Mouse (Mus musculus) forebrain, embryonic 13.5 days (tissue): ENCODE results near the gene Tor1aip2. TPM values are rescaled to one million over a fixed set of nuclear protein-coding genes. Genes with fewer than 3 reads are reported as not detected.
"Not testable (repeated sequence)": the region's sequence is repeated elsewhere in the genome, so short reads cannot be mapped to it uniquely, and the experiment has no call there.

Experiments used
- ATAC-seq: fragments of 200-750 bp; cut with Nextera tagmentation; 2 replicates; pipeline ENCODE4 v1.8.0; 2017
- H3K27ac ChIP-seq: fragments of 300-500 bp; sonication (generic); 2 replicates; pipeline ENCODE4 v1.5.1; 2015; ENCODE audit warnings: inconsistent platforms, mild to moderate bottlenecking, moderate library complexity
- H3K27me3 ChIP-seq: fragments of 300-500 bp; sonication (generic); 2 replicates; pipeline ENCODE4 v1.6.1; 2015; ENCODE audit warnings: mild to moderate bottlenecking, inconsistent platforms
- H3K36me3 ChIP-seq: fragments of 300-500 bp; sonication (generic); 2 replicates; pipeline ENCODE4 v1.6.1; 2015; ENCODE audit warnings: mild to moderate bottlenecking, inconsistent platforms; ENCODE audit not compliant: poor library complexity, severe bottlenecking
- H3K4me1 ChIP-seq: fragments of 300-500 bp; sonication (generic); 2 replicates; pipeline ENCODE4 v1.6.1; 2015; ENCODE audit warnings: inconsistent platforms
- H3K4me2 ChIP-seq: fragments of 300-500 bp; sonication (generic); 2 replicates; pipeline ENCODE4 v1.6.1; 2015; ENCODE audit warnings: inconsistent platforms, mild to moderate bottlenecking, moderate library complexity
- H3K4me3 ChIP-seq: fragments of 300-500 bp; sonication (generic); 2 replicates; pipeline ENCODE4 v1.5.1; 2015; ENCODE audit warnings: mild to moderate bottlenecking, inconsistent platforms
- H3K9ac ChIP-seq: fragments of 300-500 bp; sonication (generic); 2 replicates; pipeline ENCODE4 v1.6.1; 2015; ENCODE audit warnings: mild to moderate bottlenecking, inconsistent platforms
- H3K9me3 ChIP-seq: fragments of 300-500 bp; sonication (generic); replicated peaks from 2 replicates; pipeline ENCODE4 v1.6.1; 2016; ENCODE audit warnings: inconsistent platforms
- WGBS: fragments of 180-500 bp; shearing (Covaris S2); methylation state at CpG from one replicate; pipeline ENCODE4 v1.1.7; 2015; 5-methylcytosine and 5-hydroxymethylcytosine counted together
- polyA plus RNA-seq: library from polyadenylated mRNA; unstranded; fragments of >200 nt; fragmentation: Nextera tagmentation; extraction: Ambion mirVana; gene quantifications from 2 replicates; pipeline ENCODE4 v1.2.1, GENCODE M21; 2015

The Tor1aip2 gene
- polyA plus RNA-seq, 1 experiment from 2014 or later = 79.6 TPM

DNA sequence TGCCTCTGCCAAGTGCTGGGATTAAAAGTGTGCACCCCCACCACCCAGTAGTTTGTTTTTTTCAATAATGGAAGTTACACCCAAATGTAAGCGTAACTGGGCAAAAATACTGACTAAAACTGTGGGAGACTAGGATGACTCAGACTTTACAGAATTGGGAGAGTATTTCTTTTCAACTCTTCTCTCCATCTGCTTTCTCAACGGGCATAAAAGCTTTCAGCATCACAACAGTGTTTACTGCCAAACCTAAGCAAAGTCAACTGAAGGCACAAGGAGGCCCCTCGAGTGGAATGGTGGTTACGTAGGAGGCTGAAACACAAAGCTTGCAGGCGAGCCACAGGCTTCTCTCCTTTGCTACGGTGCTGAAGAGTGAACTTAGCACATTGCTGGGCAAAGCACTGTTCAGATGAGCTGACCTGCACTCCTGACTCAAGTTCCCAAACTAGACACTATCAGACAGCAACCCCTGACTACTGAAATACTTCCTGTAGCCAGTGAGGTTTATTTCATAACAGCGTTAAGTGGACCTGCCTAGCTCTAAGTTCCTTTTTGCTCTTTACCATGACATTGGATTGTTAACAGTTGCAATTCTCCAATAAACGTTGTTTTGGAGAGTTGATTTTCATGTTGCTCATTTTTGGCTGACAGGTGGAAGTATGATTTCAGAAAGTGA lies 10.2 kb upstream of the Tor1aip2 start:
- no peak overlapping the region for H3K27ac ChIP-seq
- WGBS = 83% methylated on average over 8 of the region's 8 CpGs
- H3K4me2 ChIP-seq = no peak overlapping the region
- no peak for ATAC-seq
- no peak overlapping the region for H3K9ac ChIP-seq
- H3K27me3 ChIP-seq = no peaks in the 10 kb centered on the region
- H3K9me3 ChIP-seq = no peaks in the 10 kb centered on the region
- no peaks in the 10 kb centered on the region for H3K4me1 ChIP-seq
- peaks cover 48% of the 10 kb centered on the region for H3K36me3 ChIP-seq
- no peak overlapping the region for H3K4me3 ChIP-seq

DNA sequence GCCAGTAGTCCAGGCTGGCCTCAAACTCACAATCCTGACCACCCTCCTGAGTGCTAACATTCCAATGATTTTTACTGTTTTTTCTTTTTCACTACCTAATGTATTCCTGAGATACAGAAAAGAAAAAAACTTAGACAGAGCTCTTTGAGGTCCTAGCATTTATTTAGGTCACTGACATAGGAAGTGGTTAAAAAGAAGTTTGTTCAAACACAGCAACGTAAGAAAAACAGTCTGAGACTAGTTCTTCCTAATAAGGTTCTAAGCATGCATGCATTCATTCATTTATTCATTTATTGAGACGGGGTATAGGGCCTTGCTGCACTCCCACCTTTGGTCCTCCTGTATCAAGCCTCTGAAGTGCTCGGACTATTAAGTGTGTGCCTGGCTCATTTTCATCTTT lies 7.4 kb upstream of the Tor1aip2 start:
- Histone ChIP-seq H3K4me3 (no peak overlapping the region), H3K36me3 (peaks cover 58% of the 10 kb centered on the region), H3K27ac (no peak overlapping the region), H3K4me1 (no peaks in the 10 kb centered on the region), H3K9ac (no peak overlapping the region), H3K27me3 (no peaks in the 10 kb centered on the region), H3K9me3 (no peaks in the 10 kb centered on the region), H3K4me2 (no peak overlapping the region)
- 89% methylated on average over 3 of the region's 3 CpGs for WGBS
- ATAC-seq = no peak

DNA sequence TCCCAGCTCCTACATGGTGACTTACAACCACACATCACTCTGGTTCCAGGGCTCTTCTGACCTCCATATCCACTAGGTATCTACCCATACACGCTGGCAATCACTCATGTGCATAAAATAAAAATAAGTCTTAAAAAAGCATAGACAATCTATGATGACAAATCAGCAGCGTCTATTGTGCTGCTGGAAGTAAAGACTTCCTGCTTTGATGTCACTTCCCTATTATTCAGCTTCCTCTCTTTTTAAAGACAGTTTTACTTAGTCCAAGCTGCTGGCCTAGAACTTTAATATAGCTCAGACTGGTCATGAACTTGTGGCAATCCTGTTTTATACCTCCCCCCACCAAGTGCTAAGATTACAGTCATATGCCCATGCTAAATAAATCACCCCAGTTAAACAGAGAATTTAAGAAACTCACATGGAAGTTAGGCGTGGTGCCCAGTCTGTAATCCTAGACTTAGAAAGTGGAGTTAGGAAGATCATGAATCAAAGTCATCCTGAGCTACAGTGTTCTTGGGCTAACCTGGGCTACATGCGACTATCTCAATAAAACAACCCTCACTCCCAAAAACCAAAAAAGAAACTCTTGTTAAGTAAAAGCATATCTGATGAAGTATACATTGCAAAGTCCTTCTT lies 6.7 kb upstream of the Tor1aip2 start:
- Histone ChIP-seq H3K4me3 (no peak overlapping the region), H3K9me3 (no peaks in the 10 kb centered on the region), H3K27ac (no peak overlapping the region), H3K4me1 (no peaks in the 10 kb centered on the region), H3K36me3 (peaks cover 64% of the 10 kb centered on the region), H3K4me2 (no peak overlapping the region), H3K27me3 (no peaks in the 10 kb centered on the region), H3K9ac (no peak overlapping the region)
- ATAC-seq = no peak
- 92% methylated on average over 4 of the region's 4 CpGs for WGBS

DNA sequence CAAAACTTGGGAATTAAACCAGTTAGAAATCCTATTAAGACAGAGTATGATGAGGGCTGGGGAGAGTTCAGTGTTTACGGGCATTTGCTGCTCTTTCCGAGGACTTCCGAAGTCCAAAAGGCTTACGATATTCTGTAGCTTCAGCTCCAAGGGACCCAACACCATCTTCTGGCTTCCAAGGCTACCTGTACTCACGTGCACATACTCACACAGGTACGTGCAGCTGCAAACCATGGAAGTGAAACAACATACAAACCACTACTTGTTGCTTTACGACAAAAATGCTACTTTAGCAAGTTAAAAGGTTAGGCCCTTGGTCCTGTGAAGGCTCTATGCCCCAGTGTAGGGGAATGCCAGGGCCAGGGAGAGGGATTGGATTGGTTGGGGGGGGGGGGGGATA lies 1.3 kb upstream of the Tor1aip2 start:
- Histone ChIP-seq H3K27me3 (no peaks in the 10 kb centered on the region), H3K4me3 (no peak overlapping the region), H3K36me3 (peaks cover 44% of the 10 kb centered on the region), H3K27ac (no peak overlapping the region), H3K9ac (no peak overlapping the region), H3K9me3 (no peaks in the 10 kb centered on the region), H3K4me2 (no peak overlapping the region), H3K4me1 (peaks cover 21% of the 10 kb centered on the region)
- ATAC-seq = no peak
- 98% methylated on average over 7 of the region's 7 CpGs for WGBS

DNA sequence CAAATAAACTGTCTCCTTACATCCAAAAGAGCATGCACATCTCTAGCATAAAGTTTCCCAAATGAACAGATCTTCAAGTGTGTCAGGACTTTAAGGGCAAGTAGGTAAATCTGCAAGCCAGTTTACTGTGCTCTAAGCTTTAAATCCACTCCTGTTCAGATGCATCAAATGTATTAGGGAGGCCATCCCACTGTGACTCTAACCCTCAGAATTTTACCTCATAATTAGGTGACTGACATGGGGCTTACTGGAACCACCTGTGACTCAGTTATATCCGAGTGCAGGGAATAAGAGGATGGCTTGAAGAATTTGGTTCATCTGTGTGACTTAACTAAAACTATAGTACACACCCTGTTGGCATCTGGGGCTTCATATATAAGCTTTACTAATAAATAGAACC lies 542 bp upstream of the Tor1aip2 start:
- 19% methylated on average over 1 of the region's 1 CpGs for whole genome bisulfite sequencing
- no peaks in the 10 kb centered on the region for H3K9me3 ChIP-seq
- ATAC-seq = no peak
- peak overlapping the region; percentile 92 for H3K9ac ChIP-seq
- peak overlapping the region; percentile 74 for H3K4me2 ChIP-seq
- peak overlapping the region; percentile 72 for H3K4me3 ChIP-seq
- no peak overlapping the region for H3K27ac ChIP-seq
- no peaks in the 10 kb centered on the region for H3K27me3 ChIP-seq
- peaks cover 21% of the 10 kb centered on the region for H3K4me1 ChIP-seq
- peaks cover 37% of the 10 kb centered on the region for H3K36me3 ChIP-seq

DNA sequence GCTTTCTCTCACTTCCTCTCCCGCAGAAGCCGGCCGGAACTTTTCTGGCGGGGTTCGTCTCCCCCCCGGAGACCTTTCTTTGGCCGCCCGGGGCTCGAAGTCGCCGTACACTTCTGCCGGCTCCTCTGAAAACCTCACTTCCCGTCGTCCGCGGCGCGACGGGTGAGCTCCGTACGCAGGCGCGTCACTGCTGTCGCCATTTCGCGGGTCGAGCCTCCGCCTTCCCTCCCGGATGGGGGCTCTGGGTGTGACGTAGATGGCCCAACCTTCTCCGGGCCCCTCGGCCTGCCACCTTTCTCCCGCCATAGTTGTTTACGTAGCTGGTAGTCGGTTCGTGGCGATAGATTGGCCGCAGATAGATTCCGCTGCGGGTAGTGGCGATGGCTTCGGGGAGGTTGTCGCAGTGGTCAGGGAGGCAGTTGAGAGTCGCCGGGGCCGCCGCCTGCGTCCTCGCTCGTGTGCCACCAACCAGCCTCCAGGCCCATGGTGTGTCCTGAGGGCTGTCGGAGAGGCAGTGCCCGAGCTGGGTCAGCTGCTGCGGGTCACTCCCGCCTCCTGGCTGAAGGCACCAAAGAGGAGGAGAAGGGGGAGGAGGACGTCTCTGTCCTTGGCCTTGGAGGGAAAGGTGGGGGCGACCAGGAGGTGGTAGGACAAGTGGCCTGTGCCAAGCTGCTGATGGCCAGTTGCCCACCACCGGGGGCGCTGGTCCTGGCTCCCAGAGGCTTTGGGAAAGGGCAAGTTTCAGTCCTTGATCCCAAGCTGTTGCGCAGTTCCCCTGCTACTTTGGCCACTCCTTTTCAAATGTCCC lies 931 bp downstream of the Tor1aip2 start, which contains the start of gene Tor1aip1:
Gene Tor1aip1 (minus strand): TSS at position 551 of the 808 bp plus-strand sequence.
- Histone ChIP-seq H3K4me3 (peak within 1 kb of the TSS; percentile 72), H3K27ac (peak within 1 kb of the TSS; percentile 99), H3K27me3 (no peaks in the 10 kb centered on the region), H3K9ac (peak within 1 kb of the TSS; percentile 92), H3K9me3 (no peaks in the 10 kb centered on the region), H3K36me3 (peaks cover 24% of the 10 kb centered on the region), H3K4me1 (peaks cover 21% of the 10 kb centered on the region), H3K4me2 (peak within 1 kb of the TSS; percentile 74)
- WGBS = under 1% methylated on average over 59 of the region's 59 CpGs
- ATAC-seq = peak; percentile 96

DNA sequence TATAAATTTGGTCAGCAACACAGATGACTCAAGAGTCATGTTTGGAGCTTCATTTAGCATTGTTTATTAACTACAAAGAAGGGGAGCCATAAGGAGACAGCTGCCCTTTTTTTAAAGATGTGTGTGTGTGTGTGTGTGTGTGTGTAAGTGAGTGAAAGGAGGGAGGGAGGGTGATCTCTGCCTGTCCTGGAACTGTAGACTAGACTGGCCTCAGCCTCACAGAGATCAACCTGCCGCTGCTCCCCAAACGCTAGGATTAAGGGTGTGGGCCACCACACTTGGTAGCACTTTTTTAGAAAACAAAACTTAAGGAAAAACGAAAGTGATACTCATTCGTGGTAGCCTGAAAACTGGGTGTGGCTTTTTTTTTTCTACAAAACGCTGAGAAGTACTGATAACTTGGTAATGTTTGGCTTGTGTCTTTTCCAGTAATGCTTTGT lies 2.0 kb downstream of the Tor1aip2 start:
- 69% methylated on average over 5 of the region's 5 CpGs for WGBS
- Histone ChIP-seq H3K4me1 (peaks cover 30% of the 10 kb centered on the region), H3K36me3 (peaks cover 16% of the 10 kb centered on the region), H3K27me3 (no peaks in the 10 kb centered on the region), H3K9me3 (no peaks in the 10 kb centered on the region), H3K27ac (no peak overlapping the region), H3K9ac (no peak overlapping the region), H3K4me3 (no peak overlapping the region), H3K4me2 (peak overlapping the region; percentile 24; the same call in 1 of the 2 replicates)
- ATAC-seq = no peak

DNA sequence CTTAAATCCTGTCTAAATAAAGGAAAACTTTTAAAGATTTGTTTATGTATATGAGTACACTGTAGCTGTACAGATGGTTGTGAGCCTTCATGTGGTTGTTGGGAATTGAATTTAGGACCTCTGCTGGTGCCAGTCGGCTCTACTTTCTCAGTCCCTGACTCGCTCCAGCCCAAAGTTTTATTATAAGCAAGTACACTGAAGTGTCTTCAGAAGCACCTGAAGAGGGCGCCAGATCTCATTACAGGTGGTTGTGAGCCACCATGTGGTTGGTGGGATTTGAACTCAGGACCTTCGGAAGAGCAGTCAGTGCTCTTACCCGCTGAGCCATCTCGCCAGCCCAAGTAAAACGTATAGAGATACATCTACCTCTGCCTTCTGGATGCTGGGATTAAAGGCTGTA lies 4.8 kb downstream of the Tor1aip2 start:
- not testable (repeated sequence) for H3K9ac ChIP-seq, H3K4me2 ChIP-seq, ATAC-seq, H3K9me3 ChIP-seq, H3K4me3 ChIP-seq, H3K27ac ChIP-seq, H3K27me3 ChIP-seq, H3K36me3 ChIP-seq
- H3K4me1 ChIP-seq = peaks cover 39% of the 10 kb centered on the region
- 72% methylated on average over 7 of the region's 7 CpGs for WGBS

DNA sequence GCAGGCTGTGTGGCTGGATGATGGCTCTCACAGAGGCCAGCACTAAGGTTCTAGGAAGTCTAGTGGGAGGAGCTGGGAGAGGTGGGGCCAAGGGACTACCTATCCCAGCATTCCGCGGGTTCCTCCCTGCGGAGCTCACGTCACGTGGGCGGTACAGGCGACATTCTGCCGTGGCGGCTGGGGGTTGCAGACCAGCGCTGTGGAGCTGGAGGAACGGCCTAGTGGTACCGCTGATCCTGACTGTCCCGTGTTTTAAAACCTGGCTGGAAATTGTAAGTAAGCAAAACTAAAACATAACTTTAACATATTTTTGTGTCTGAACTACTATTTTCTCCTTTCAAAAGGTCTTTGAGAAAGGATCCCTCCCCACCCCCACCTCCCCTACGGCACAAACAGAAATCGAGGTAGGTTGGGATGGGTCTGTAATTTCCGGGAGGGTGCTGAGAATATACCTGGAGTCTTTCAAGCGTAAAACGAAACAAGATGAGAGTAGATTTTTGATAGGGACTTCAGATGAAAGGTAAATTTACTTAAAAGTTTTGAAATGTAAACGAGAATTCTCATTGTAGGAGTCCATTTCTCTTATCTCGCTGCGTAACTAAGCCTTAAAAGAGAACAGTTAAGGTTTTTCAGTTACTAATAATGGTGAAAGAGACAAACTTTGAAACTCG lies 5.7 kb downstream of the Tor1aip2 start:
- peak; percentile 91 for ATAC-seq
- Histone ChIP-seq H3K4me1 (peaks cover 40% of the 10 kb centered on the region), H3K9me3 (no peaks in the 10 kb centered on the region), H3K4me3 (peak overlapping the region; percentile 65), H3K27me3 (no peaks in the 10 kb centered on the region), H3K27ac (no peak overlapping the region), H3K4me2 (peak overlapping the region; percentile 66), H3K36me3 (peaks cover 8% of the 10 kb centered on the region), H3K9ac (peak overlapping the region; percentile 73)
- WGBS = 1% methylated on average over 22 of the region's 22 CpGs

DNA sequence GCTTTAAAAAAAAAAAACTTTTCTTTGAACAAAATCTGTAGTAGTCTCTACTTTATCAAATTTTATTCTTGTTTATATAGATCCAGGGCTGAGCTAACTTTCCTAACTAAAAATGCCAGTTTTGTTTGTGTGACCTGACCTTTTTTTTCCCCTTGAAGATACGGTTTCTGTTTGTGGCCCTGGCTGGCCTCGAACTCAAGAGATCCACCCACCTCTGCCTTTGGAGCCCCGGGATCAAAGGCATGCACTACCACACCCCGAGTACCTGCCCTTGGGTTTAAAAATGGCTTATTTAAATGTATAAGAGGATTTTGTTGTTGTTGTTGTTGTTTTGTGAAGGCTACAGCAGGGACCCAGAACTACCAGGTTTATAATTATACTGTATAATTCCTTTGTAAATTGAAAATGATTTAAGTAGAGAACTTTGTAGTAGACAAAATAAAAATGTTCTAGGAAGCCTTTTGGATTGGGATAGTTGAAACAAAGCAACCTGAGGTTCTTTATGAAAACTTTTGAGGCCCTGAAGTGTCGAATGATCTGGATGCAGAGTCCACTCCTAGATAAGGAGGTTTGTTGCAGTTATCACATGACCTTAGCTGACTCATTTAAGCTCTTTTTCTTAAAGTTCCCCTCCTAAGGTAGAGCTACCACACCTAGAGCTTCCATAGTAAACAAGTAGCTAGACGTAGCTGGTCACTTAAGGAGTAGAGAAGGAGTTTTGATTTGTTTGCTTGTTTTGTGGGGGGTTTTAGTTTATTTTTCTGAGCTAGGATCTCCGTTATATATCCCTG lies 6.4 kb downstream of the Tor1aip2 start:
- Histone ChIP-seq H3K27ac (no peak overlapping the region), H3K27me3 (no peaks in the 10 kb centered on the region), H3K9ac (peak overlapping the region; percentile 55), H3K4me3 (peak overlapping the region; percentile 65), H3K4me1 (peaks cover 41% of the 10 kb centered on the region), H3K36me3 (peaks cover 10% of the 10 kb centered on the region), H3K9me3 (no peaks in the 10 kb centered on the region), H3K4me2 (peak overlapping the region; percentile 66)
- WGBS = 53% methylated on average over 7 of the region's 7 CpGs
- no peak for ATAC-seq

DNA sequence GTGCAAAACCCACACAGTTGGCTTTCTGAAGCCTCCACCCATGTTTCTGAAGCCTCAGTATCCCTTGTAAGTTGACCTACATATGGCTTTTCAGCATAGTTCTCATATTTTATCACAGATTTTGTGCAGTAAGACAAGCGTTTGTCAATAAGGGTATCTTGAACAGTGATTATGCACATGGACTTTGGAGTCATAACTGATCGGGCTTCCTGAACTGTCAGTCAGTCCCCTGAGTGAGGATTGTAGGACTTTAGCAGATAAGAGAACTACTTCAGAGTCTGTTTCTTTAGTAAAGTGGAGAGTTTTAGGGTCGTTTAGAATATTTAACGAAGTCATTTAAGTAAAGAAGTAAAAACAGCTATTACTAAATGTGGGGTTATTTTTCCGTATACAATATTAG lies 7.3 kb downstream of the Tor1aip2 start:
- Histone ChIP-seq H3K9ac (peak overlapping the region; percentile 1; the same call in 1 of the 2 replicates), H3K4me2 (peak overlapping the region; percentile 66), H3K36me3 (peaks cover 15% of the 10 kb centered on the region), H3K4me1 (peaks cover 38% of the 10 kb centered on the region), H3K4me3 (no peak overlapping the region), H3K27ac (no peak overlapping the region), H3K9me3 (no peaks in the 10 kb centered on the region), H3K27me3 (no peaks in the 10 kb centered on the region)
- WGBS = 87% methylated on average over 5 of the region's 5 CpGs
- no peak for ATAC-seq
